Mouse (Mus musculus): Measurements from ENCODE around the gene Med13.
"Not testable (repeated sequence)": the region's sequence is repeated elsewhere in the genome, so short reads cannot be mapped to it uniquely, and the experiment has no call there.

Med13 gene

GRCm38 (mm10) chr11:86377841-86378240, 20.4 kb upstream of the Med13 start:
- no peak for DNase-seq

GRCm38 (mm10) chr11:86376707-86377106, 19.3 kb upstream of the Med13 start:
- no peak for DNase-seq

- no peak for DNase-seq
These were observed 17.7 kb upstream of the Med13 start for GRCm38 (mm10) chr11:86375086-86375485.

GRCm38 (mm10) chr11:86371266-86371665, 13.9 kb upstream of the Med13 start:
- DNase-seq: peak; percentile 81

GRCm38 (mm10) chr11:86369860-86370259, 12.5 kb upstream of the Med13 start:
- peak; percentile 58 for DNase-seq

GRCm38 (mm10) chr11:86369003-86369402, 11.6 kb upstream of the Med13 start:
- DNase-seq: no peak

GRCm38 (mm10) chr11:86364709-86365452, 7.5 kb upstream of the Med13 start:
- DNase-seq: peak; percentile 27

- DNase-seq: peak; percentile 100
These were observed 654 bp upstream of the Med13 start for GRCm38 (mm10) chr11:86357984-86358528.

GRCm38 (mm10) chr11:86356007-86356853, 1.2 kb downstream of the Med13 start:
- DNase-seq: no peak

GRCm38 (mm10) chr11:86353586-86353985, 3.8 kb downstream of the Med13 start:
- no peak for DNase-seq

GRCm38 (mm10) chr11:86351766-86352315, 5.6 kb downstream of the Med13 start:
- no peak for DNase-seq

- no peak for DNase-seq
These were observed 6.7 kb downstream of the Med13 start for GRCm38 (mm10) chr11:86350636-86351138.

GRCm38 (mm10) chr11:86349325-86349724, 8.1 kb downstream of the Med13 start:
- no peak for DNase-seq

GRCm38 (mm10) chr11:86348872-86349271, 8.5 kb downstream of the Med13 start:
- no peak for DNase-seq

GRCm38 (mm10) chr11:86347387-86348122, 9.8 kb downstream of the Med13 start:
- DNase-seq: no peak

- DNase-seq: no peak
These were observed 10.9 kb downstream of the Med13 start for GRCm38 (mm10) chr11:86346525-86346924.

GRCm38 (mm10) chr11:86344940-86345339, 12.5 kb downstream of the Med13 start:
- DNase-seq: not testable (repeated sequence)

GRCm38 (mm10) chr11:86324251-86324650, 33.2 kb downstream of the Med13 start:
- no peak for DNase-seq

- not testable (repeated sequence) for DNase-seq
These were observed 42.4 kb downstream of the Med13 start for GRCm38 (mm10) chr11:86314992-86315391.

- no peak for DNase-seq
These were observed 47.1 kb downstream of the Med13 start for GRCm38 (mm10) chr11:86310280-86310679.

GRCm38 (mm10) chr11:86292201-86292600, 65.2 kb downstream of the Med13 start:
- not testable (repeated sequence) for DNase-seq

GRCm38 (mm10) chr11:86291714-86292113, 65.7 kb downstream of the Med13 start:
- DNase-seq: no peak

All from thymus, postnatal 14 days (tissue).